Mouse (Mus musculus) frontal cortex, adult (tissue): Measurements from ENCODE around the gene Srrd.

Experiments
- ATAC-seq: cut with Nextera tagmentation; 2 replicates; pipeline ENCODE4 v1.9.2; 2017; ENCODE audit warnings: mild to moderate bottlenecking, moderate library complexity, mixed read lengths; ENCODE audit not compliant: low TSS enrichment

The Srrd gene

GRCm38 (mm10) chr5:112359520-112359919 lies 16.7 kb upstream of the Srrd start:
- ATAC-seq = no peak

- ATAC-seq = no peak
Measured at GRCm38 (mm10) chr5:112356322-112356721, 13.5 kb upstream of the Srrd start.

GRCm38 (mm10) chr5:112355910-112356309 lies 13.1 kb upstream of the Srrd start, which contains the start of gene Gm6583:
TSS of gene Gm6583 (minus strand) at chr5:112356033.
- ATAC-seq = no peak

- ATAC-seq = no peak
Measured at GRCm38 (mm10) chr5:112355493-112355892, 12.7 kb upstream of the Srrd start.

DNA sequence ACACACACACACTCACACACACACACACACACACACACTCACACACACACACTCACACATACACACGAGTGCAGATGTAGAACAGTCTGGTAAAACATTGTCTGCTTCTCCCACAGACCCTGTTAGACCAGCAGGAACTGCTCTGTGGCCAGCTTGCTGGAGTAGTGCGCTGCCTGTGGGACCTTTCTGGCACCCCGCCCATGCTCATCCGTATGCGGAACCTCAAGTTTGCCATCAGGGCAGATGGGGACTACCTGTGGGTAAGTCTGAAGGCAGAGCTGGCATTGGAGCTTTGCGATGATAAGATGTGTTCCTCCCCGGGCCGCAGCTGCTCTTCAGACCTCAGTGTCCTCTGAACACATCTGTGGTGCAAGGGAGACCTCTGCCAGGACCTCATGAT lies 6.3 kb upstream of the Srrd start:
- no peak for ATAC-seq

- ATAC-seq = no peak
Measured at GRCm38 (mm10) chr5:112346211-112346965, 3.5 kb upstream of the Srrd start.

- peak; percentile 76 for ATAC-seq
Measured at GRCm38 (mm10) chr5:112344092-112344960, 1.5 kb upstream of the Srrd start.

GRCm38 (mm10) chr5:112343205-112343595 lies 360 bp upstream of the Srrd start:
- no peak for ATAC-seq

- ATAC-seq = no peak
Measured at GRCm38 (mm10) chr5:112339215-112339614, 3.6 kb downstream of the Srrd start.

- ATAC-seq = no peak
Measured at GRCm38 (mm10) chr5:112337004-112337403, 5.8 kb downstream of the Srrd start.

DNA sequence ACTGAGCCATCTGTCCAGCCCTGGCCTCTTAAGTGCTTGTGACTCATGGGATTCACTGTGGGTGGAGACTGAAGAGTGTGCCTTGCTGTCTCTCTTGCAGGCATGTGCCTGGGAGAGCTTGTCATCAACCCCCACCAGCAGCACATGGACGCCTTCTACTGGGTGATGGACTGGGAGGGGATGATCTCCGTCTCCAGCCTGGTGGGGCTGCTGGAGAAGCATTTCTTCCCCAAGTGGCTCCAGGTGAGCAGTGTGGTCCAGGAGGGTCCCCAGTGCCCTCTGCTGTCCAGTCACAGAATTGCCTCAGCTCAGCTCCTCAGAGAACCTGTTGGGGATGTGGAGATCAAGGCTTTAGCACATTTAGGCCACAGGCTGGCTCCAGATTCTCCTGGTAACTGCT lies 7.4 kb downstream of the Srrd start:
- peak; percentile 44 for ATAC-seq

DNA sequence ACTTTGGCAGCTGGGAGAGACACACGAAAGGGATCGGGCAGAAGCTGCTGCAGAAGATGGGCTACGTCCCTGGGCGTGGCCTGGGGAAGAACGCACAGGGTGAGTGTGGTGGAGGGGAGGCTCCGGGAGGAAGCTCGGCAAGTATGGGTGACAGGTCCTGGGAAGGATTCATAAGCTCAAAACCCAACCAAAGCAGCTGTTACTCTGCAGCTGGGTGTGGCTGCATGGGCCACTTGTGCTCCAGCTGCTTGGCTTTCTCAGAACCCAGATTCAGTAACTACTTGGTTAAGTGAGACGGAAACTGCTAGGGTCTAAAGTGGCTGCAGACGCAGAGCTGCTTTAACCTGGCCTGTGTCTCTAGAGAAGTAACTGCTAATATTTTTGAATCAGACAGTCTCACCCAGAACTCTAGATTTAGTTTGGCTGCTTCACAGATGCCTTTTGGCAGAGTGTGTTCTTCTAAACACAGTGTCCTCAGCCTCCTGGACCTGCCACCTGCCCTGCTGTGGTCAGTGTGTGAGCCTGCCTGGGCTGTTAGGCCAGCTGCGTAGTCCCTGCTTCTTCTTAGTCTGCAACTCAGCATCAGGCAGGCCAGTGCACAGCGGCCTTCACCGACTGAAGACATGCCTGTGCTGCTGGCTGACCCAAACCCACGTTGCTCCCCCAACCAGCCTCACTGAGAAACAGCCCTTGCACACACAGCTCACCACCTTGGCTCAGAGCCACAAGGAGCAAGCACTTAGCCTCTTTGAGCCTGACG lies 12.9 kb downstream of the Srrd start:
- no peak for ATAC-seq

DNA sequence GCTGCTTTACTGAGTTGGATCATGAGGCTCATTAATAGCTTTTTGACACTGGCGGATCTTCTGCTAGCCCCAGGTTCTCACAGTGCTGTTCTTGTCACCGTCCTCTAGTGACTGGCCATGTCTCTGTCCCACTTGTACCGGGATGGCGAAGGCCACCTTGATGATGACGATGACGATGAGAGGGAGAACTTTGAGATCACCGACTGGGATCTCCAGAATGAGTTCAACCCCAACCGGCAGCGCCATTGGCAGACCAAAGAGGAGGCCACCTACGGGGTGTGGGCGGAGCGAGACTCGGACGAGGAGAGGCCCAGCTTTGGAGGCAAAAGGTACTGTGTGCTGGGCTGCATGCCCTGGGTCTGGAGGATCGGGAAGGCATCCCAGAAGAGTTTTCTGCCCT lies 15.0 kb downstream of the Srrd start:
- ATAC-seq = no peak

DNA sequence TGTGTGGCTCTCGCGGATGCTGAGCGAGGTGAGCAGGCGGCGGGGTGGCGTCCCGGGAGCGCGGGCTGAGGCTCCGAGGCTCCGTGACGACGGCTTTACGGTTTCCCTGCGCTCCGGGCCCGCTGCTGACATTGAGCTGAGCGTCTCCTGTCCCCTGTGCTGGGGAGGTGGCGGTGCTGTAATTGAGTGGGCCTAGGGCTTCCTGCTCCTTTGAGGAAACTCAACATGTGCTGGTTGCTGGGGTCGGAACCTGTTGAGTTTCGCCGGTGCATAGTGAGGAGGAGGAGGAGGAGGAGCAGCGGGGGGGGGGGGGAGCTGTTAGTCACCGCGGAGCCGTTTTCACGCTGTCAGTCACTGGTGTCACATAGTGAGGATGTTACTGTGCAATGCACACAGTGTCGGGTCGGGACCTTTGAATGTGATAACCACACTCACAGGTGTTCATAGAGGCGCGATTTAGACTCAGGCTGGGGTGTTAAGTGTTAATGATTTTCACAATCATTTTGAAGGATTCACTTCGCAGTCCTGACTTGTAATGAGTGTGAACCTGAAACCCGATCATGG lies 16.3 kb downstream of the Srrd start:
- ATAC-seq = peak; percentile 18; the same call in 1 of the 2 replicates

DNA sequence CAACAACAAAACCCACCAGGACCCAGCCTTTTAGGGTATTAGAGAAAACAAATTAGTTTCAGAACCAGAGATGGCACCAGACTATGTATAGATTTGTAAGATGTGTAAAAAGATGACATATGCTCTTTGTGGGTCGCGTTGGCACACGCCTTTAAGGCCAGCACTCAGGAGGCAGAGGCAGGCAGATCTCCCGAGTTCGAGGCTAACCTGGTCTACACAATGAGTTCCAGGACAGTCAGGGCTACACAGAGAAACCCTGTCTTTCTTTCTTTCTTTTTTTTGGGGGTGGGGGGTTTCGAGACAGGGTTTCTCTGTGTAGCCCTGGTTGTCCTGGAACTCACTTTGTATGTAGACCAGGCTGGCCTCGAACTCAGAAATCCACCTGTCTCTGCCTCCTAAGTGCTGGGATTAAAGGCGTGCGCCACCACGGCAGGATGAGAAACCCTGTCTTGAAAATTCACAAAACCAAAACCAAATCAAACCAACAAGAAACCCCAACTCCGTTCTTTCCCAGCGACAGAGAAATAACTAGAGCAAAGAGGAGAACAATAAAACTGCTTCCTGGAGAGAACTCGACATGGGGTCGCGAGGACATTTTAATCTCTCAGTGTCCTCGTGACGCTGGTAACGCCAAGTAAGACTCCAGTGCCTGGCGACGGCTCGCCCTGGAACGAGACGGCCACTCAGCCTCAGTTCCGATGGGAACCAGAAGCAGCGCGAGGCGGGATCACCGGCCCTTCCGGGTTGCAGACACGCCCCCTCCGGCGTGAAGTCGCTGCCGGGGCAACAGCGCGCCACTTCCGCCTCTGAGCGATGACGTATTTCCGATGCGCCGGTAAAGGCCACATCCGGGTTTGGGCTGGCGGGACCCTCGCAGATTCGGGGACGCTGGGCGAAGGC lies 17.0 kb downstream of the Srrd start, which contains the start of gene Tfip11:
Gene Tfip11, plus strand, starts transcription at position 813 of the 900 bp plus-strand sequence.
- peak; percentile 82 for ATAC-seq

- ATAC-seq = no peak
Measured at GRCm38 (mm10) chr5:112324637-112325545, 17.9 kb downstream of the Srrd start.

DNA sequence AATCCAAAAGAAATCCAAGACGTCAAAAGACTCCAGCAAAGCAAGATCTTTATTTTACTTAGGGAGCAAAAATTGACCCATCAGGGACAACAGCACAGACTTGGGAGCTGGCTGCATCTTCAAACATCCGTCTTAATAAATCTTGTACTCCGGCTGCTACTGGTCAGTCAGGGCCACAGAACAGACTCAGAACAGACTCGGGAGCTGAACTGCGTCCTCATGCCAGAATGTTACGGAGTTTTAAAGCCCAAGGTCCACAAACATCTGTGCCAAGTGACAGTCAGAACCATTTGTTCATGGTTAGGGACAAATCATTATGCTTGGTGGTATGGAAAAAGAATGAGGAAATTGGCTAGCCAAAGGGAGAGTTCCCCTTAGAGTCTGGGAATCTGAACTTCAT lies 19.6 kb downstream of the Srrd start:
- no peak for ATAC-seq

DNA sequence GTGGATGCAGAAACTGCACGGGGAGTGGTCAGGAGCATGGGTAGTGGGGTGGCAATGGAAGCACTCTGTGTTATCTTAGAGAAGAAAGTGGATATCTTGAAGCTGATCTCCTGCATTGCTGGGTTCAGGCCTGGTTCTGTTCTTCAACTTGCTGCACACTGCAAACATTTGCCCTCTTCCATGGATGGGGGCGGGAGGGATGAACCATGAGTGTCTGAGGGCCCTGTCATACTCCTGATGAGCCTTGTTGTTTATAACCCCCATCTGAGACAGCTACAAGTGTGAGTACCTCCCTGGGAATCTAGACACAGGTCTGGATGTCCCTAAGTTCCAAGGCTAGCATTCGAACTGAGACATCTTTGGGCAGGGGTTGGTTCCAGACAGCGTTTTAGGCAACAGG lies 21.5 kb downstream of the Srrd start:
- ATAC-seq = no peak

GRCm38 (mm10) chr5:112320936-112321335 lies 21.9 kb downstream of the Srrd start:
- ATAC-seq = peak; percentile 83

- ATAC-seq = 0 out of 2 replicates have a peak, but pooled peaks have one; percentile 13
Measured at GRCm38 (mm10) chr5:112320379-112320778, 22.5 kb downstream of the Srrd start.
